Mouse (Mus musculus): ENCODE results near the gene Gm44805.
"Not testable (repeated sequence)": the region's sequence is repeated elsewhere in the genome, so short reads cannot be mapped to it uniquely, and the experiment has no call there.

The Gm44805 gene

GRCm38 (mm10) chr7:19700299-19701068 lies 19.3 kb upstream of the Gm44805 start:
- DNase-seq (ENCODE audit: extremely low read depth, insufficient read length, low spot score): no peak

DNA sequence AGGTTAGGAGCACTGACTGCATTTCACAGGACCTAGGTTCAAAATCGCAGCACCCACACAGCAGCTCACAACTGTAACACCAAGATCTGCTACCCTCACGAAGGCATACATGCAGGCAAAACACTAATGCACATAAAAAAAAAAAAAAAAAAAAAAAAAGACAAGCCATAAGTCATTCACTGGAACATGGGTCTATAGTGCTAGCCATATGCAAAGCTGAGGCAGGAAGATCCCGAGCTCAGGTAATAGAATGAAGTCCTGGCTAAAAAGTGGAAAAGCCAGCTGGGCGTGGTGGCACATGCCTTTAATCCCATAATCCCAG lies 18.6 kb upstream of the Gm44805 start:
- DNase-seq (ENCODE audit: extremely low read depth, insufficient read length, low spot score): no peak

GRCm38 (mm10) chr7:19698907-19699826 lies 17.9 kb upstream of the Gm44805 start, which contains the start of gene Apoe:
Gene Apoe (minus strand): TSS chr7:19699188.
- no peak for DNase-seq (ENCODE audit: extremely low read depth, insufficient read length, low spot score)

DNA sequence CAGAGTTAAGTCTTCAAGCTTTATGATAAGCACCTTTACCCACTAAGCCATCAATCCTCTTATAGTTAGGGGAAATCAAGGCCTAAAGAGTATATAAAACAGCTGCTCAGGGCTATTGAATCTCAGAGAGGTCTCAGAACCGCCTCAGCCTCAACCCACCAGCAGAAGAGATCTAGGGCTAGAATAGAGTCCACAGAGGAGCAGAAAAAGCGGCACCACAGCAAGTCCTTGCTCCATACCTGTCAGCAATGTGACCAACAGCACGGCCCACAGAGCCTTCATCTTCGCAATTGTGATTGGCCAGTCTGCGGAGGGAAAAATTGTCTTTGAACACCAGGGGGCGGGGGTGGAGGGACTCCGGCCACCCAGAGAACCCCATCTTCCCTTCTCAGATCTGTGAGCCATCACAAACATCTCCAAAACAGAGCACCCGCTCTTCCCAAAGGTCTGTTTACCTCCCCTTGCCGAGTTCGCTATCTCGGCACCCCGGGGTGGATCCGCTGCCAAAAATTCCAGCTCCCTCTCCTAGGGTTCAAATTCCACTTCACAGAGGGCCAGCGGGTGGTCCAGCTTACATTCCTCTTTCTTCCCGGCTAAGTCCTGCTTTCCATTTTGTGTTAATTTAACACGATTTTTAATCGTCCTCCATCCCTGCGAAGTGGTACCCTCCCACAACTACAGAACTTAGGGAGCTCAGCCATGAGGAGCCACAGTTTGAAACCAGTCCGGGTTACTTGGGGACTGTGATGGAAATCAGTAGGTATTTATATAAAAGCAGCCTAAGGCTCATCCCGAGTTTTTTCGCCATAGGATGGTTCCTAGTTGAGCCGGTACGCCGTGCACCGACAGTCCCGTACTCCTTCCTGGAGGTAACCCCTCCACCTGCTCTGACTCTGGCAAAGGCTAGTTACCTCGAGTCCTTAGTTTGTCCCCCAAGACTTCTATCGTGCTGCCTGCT lies 17.0 kb upstream of the Gm44805 start:
- DNase-seq (ENCODE audit: extremely low read depth, insufficient read length, low spot score): no peak

DNA sequence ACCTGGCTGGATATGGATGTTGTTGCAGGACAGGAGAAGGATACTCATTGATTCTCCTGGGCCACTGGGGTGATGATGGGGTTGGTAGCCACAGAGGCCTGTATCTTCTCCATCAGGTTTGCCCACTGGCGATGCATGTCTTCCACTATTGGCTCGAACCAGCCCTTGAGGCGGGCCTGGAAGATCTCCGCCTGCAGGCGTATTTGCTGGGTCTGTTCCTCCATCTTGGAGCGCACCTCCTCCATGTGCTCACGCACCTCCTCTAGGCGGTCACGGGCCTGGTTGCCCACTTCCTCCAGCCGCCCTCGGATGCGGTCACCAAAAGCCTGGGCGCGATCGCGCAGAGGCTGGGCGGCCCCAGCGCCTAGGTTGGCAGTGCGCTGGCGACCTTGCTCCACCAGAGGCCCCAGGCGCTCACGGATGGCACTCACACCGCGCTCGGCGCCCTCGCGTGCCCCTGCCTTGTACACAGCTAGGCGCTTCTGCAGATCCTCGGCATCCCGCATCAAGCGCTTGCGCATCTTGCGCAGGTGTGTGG lies 15.2 kb upstream of the Gm44805 start:
- DNase-seq (ENCODE audit: extremely low read depth, insufficient read length, low spot score): no peak

DNA sequence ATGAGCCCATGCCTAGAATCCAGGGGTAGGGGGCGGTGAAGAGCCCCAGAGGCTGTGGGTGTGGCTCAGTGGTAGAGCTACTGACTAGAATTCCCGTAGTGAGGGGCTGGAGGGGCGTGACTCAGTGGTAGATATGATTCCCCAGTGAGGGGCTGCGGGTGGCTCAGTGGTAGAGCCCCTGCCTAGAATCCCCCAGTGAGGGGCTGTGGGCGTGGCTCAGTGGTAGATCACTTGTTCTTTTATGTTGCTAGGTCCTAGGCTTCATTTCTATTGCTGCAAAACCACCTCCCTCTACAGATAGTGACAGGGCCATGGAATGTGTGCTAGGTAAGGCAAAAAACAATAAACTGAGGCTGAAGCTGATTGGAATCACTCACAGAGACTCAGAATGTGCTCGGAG lies 14.7 kb upstream of the Gm44805 start:
- DNase-seq (ENCODE audit: extremely low read depth, insufficient read length, low spot score): no peak

DNA sequence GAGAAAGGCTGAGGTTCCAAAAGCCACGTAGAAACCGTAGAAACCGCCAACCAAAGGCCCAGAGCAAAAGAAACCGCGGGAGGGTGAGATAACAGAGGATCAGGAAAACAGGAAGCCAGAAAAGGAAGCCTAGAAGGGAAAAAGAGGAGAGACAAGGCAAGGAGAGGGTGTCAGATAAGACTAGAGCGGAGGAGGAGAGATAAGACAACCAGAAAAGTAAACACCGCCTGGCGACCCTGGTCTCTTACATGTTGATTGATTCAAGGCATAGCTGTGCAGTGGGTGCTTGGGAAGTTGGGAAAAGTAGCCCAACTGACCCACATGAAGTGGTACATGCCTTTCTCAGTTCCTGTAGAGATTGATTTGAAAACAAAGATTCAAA lies 14.0 kb upstream of the Gm44805 start:
- DNase-seq (ENCODE audit: extremely low read depth, insufficient read length, low spot score): no peak

- DNase-seq (ENCODE audit: extremely low read depth, insufficient read length, low spot score): no peak
Observed at GRCm38 (mm10) chr7:19694336-19695212, 13.4 kb upstream of the Gm44805 start.

DNA sequence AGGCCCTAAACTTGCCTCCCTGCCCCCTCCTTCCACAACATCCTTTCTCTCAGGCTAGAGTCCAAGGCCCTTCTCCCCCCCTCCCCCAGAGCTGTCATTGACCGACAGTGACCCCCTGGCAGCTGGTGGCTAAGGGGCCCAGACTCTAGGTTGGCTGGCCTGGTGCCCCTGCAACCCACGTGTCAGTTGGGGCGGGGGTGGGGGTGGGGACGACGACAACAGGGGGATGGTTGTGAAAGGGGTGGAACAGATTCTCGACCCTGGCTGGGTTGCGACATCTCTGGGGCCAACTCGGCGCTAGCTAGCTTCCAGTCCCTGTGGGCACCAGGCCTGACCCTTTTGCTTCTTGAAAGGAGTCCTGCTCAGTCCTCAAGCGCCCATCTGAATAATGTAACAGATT lies 12.2 kb upstream of the Gm44805 start:
- no peak for DNase-seq (ENCODE audit: extremely low read depth, insufficient read length, low spot score)

DNA sequence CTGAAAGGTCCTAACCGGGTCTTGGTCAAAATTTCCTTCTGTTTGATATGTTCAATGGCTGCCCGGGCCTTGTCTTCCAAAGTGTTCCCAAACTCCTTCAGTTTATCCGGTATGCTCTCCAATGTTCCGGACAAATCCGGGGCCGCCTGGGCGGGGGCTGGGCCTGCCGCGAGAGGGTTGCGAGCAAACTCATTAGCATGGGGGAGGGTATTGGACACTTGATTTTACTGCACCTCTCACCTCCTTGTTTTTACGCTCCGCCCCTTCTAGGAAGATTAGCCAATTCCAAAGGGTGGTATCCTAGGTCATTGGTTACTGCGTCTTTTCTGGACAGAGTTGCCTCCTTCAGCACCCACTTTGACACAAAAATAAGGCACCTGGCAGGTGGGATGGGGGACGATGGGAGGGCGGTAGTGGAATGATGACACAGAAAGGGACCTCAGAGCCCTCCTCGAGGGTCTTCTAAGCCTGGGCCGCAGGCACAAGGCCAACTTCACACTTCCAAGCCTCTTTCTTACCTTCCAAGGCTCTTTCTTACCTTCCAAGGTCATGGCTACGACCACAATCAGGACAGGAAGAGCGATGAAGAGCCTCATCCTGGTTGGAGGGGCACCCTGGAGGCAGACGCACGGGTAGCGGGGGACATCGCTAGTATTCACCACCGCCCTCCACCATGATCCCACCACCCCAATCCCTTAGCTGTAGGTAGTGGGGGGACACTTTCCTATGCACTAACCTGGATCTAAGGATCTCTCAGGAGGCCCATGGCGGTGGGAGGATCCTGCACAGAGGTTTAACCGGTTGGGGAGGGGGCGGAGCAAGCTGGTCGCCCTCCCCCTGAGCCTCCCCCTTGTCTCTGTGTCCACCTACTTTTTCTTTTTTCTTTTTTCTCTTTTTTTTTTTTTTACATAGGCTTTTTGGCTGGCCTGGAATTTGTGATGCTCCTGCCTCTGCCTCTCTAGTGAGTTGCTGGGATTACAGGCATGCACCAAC lies 10.9 kb upstream of the Gm44805 start, which contains the start of gene Apoc1:
Apoc1 (minus strand) TSS at position 788 of the 993 bp plus-strand sequence.
- DNase-seq (ENCODE audit: extremely low read depth, insufficient read length, low spot score): no peak

DNA sequence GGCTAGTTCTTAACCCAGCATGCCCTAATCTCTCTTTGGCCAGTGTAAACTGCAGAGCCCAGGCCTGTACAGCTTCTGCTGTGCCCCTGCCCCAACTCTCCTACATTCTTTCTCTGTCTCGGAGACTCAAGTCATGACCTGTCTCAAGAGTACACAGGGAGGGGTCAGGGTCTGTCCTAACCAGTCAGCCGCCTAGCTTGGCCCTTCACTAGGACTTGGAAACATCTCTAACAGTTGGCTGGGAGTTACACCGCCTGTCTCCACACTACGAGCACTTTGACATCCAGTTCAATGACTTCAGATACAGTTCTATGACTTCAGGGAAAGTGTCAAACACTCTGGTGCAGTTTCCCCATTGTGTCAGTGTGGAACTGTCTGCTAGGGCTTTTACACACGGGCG lies 10.2 kb upstream of the Gm44805 start:
- DNase-seq (ENCODE audit: extremely low read depth, insufficient read length, low spot score): no peak

DNA sequence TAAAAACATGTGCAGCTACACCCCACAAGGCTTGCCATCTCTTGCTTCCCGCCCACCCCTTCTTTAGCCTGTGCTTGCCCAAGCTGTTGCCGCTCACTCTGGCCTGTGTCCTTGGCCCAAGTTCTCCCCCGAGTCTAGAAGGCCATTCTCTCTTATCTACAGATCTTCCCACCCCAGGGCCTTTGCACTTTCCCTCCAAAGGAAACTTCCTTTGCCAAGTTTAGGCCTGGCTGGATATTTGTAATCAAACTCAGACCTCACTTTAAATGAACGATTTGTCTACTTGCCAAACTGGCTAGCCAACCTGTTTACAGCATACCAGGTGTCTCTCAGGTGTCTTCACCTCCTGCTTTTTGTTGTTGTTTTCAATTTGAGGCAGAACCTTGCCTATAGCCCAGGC lies 9.6 kb upstream of the Gm44805 start:
- DNase-seq (ENCODE audit: extremely low read depth, insufficient read length, low spot score): no peak

DNA sequence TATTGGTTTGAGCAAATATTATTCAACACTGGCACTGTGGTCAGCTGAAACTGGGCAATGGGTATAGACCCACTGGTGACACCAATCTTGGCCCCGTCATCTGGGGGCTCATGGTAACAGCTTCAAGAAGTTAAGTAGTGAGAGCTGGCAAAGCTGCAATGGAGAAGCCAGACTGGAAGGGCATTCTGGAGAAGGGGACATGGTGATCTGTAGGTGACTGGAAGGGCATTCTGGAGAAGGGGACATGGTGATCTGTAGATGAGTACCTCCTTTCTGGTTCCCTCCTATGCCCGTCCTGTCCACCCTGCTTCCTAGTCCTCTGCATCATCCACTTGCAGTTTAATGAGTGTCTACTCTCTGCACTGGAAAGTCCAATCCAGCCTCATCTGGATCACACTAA lies 7.4 kb upstream of the Gm44805 start:
- DNase-seq (ENCODE audit: extremely low read depth, insufficient read length, low spot score): no peak

- DNase-seq (ENCODE audit: extremely low read depth, insufficient read length, low spot score): no peak
Observed at GRCm38 (mm10) chr7:19688101-19688500, 6.9 kb upstream of the Gm44805 start.

DNA sequence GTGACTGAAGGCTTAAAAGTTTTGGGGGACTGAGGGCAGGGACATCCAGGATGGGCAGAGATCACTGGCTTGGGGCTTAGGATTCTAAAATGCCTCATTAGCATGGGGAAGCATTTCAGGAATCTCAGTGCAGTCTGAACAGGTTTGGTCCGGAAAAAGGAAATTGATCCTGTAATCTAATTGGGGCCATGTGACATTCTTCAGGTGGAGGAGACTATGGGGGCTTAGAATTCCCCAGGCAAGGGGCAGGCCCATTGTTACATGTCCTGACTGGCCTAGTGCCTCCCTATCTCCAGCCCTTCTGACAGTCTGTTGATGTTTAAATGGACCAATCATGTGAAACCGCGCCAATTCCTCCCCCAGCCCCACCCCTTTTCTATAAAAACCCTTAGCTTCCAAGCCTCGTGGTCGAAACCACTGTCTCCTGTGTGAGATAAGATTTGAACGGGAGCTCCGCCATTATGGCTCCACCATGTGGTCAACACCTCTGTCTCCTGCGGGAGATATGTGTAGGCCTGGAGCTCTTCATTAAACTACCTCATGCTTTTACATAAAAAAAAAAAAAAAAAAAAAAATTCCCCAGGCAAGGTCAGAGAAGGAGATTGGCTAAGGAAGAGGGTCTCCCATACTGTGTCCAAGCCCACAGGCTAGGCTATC lies 5.8 kb upstream of the Gm44805 start:
- not testable (repeated sequence) for DNase-seq (ENCODE audit: extremely low read depth, insufficient read length, low spot score)

DNA sequence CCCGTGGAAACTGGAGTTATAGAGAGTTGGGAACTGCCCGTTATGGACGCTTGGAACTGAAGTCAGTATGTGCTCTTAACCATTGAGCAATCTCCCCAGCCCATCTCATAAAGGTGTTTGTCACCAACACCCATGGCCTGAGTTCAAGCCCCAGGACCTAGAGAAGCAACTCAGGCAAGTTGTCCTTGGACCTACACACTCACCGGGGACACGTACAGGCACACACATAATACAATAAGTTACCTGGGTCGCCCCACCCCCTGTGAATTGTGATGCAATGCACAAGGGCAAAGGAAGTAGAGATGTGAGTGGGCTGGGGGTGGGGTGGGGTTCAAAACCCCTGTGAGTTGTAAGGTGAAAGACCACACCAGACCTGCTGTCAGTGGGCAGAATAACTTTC lies 5.3 kb upstream of the Gm44805 start:
- no peak for DNase-seq (ENCODE audit: extremely low read depth, insufficient read length, low spot score)

DNA sequence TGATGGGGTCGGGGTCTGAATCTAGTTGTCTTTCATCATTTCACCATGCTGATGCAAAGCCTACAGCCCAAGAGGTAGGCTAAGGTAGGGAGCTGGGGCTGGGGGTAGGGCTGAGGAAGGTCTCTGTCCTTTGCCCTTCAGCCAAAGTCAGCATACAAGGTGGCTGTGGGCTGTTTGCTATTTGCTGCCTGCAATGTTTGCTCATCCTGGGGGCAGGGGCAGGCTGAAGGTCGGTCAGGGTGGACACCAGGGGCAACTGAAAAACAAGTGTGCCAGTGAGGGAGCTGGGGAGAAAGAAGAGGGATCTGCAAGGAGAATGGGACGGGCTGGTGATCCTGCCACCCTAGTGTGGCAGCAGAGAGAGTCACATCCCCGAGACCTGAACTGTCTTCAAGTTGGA lies 4.2 kb upstream of the Gm44805 start:
- DNase-seq (ENCODE audit: extremely low read depth, insufficient read length, low spot score): no peak

GRCm38 (mm10) chr7:19683771-19684201 lies 2.6 kb upstream of the Gm44805 start:
- no peak for DNase-seq (ENCODE audit: extremely low read depth, insufficient read length, low spot score)
